Mouse (Mus musculus): ENCODE measurements around the gene Anxa6.

Gene Anxa6

GRCm38 (mm10) chr11:55031211-55031990 lies 1.8 kb downstream of the Anxa6 start:
- peak; percentile 37 for DNase-seq (ENCODE audit: low read depth, low spot score)

DNA sequence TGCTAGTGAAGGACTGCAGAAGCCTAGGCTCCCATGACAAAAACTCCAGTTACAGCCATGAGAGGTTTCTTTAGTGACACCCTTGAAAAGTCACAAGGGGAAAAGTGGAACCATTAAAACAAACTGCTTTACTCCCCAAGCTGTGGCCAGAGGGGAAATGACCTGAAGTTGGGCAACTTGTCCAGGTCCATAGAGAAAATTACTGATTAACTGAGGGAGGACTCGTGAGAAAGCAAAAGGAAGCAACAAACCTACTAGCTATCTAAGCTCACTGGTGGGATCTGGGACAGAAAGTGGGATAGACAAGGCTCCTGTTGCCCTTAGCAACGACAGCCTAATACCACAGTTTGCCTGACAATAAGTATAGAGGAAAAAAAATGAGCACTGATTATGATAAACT lies 4.7 kb downstream of the Anxa6 start:
- DNase-seq (ENCODE audit: low read depth, low spot score), result no peak

- peak; percentile 56 for DNase-seq (ENCODE audit: low read depth, low spot score)
These were observed 5.9 kb downstream of the Anxa6 start for GRCm38 (mm10) chr11:55027204-55027855.

GRCm38 (mm10) chr11:55025896-55026295 lies 7.3 kb downstream of the Anxa6 start:
- no peak for DNase-seq (ENCODE audit: low read depth, low spot score)

DNA sequence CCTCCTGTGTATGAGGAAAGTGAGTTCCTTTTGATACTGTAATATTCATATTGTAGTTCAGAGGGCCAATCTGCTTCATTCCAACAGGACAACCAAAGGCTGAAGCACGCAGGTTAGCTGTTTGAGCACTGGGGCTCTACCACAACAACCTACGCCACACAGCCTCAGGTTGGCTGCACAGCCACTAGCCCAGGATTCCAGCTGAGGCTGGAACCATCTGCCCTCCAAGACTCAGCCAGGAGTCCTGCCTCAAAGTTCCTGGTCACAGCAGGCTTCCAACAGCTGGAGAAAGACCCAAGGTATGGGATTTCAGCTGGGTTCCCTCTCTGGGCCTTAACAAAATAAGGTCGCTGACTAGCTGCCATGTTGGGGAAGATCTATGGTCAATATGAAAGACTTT lies 9.7 kb downstream of the Anxa6 start:
- no peak for DNase-seq (ENCODE audit: low read depth, low spot score)

DNA sequence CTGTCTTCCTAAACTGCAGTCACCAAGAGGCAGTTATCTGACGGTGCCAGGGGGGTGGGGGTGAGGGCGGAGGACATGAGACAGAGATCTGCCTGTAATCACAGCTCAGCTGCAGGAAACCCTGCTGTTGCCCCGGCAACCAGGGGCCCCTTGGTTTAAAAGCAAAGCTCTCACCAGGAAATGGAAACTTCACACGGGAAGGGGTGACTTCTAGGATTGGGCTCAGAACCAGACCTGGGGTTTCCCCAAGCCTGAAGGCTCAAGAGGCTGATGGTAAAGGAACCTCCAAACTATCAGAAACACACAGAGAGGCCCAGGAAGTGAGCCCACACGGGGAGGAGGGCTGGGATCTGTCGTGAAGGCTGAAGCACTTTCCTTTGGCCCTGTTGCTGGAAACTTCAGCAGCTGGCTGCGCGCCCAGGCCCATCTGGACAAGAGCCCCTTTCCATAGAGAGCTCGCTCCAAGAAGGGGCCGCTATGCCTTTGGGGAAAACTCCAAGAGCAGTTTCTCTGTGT lies 10.1 kb downstream of the Anxa6 start:
- peak; percentile 81 for DNase-seq (ENCODE audit: low read depth, low spot score)

GRCm38 (mm10) chr11:55022508-55022907 lies 10.7 kb downstream of the Anxa6 start:
- no peak for DNase-seq (ENCODE audit: low read depth, low spot score)

DNA sequence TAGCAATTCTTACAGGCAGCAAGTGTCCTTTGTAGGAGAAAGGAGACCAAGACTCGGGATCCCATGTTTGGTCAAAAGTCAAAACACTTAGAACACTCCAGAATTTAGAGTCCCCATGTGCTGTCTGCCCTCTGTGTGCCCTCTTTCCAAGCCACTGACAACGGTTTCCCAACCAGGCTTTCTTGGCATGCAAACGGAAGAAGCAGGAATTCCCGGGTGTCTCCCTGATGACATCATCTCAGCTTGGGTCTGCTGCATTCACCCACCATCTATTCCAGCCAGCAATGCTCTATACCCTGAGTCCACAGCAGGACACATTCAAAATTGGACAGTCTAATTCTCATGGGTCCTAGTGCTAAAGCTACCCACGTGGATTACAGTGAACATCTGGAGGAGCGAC lies 11.4 kb downstream of the Anxa6 start:
- no peak for DNase-seq (ENCODE audit: low read depth, low spot score)

DNA sequence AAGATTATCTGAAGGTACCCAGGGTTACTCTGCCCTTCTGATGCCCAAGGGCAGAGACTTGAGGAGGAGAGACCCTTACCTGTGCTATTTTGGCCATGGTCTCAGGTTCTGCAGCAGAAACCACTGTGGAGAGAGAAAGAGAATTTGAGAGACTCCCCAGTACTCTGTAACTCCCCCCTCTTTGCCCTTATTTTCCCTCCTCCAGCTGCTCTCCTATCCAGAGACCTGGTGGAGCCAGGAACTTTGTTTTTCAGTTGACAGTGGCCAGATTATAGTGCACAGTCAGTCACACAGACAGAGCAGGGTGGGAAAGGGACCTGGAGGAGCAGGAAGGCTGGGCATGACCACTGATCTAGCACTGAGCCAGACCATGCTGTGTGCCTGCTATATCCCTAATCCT lies 11.8 kb downstream of the Anxa6 start:
- DNase-seq (ENCODE audit: low read depth, low spot score), result no peak

- DNase-seq (ENCODE audit: low read depth, low spot score), result no peak
These were observed 13.5 kb downstream of the Anxa6 start for GRCm38 (mm10) chr11:55019711-55020110.

DNA sequence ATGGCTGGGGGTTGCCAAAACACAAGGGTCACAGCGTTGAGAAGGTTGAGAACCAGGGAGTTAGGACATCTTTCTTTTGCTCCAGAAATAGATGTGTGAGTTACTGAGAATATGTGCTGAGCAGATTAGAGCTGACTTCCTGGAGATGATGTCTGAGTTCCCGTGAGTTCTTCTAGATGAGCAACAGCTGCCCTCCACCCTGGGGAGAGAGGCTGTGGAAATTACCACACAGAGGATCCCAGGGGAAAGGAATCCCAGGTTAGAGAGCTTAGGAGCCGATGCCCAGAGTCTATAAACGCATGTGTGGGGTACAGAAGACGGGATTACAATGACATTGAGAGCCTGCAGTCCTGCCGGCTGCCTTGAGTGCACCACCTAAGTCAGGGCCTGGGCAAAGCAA lies 15.2 kb downstream of the Anxa6 start:
- DNase-seq (ENCODE audit: low read depth, low spot score), result no peak

DNA sequence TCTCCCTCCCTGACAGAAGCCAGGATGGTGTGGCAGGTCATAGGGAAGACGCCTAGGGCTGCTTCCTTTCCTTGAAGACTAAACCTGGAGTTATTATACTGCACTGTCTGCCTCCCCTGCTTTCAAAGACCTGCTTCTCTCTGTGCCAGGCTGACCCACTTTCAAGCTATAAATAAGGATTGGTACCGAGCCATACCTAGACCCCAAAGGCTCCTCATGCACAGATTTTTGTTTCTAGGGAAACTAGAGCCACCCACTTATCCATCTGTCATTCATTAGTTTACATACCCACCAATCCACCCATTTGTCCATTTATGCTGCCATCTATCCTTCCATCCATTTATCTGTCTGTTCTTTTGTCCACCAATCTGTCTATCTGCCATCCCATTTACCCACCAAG lies 16.0 kb downstream of the Anxa6 start:
- DNase-seq (ENCODE audit: low read depth, low spot score), result no peak

GRCm38 (mm10) chr11:55016758-55017157 lies 16.5 kb downstream of the Anxa6 start:
- peak; percentile 84 for DNase-seq (ENCODE audit: low read depth, low spot score)

GRCm38 (mm10) chr11:55015831-55016241 lies 17.4 kb downstream of the Anxa6 start:
- DNase-seq (ENCODE audit: low read depth, low spot score), result no peak

GRCm38 (mm10) chr11:55015264-55015663 lies 18.0 kb downstream of the Anxa6 start:
- no peak for DNase-seq (ENCODE audit: low read depth, low spot score)

- no peak for DNase-seq (ENCODE audit: low read depth, low spot score)
These were observed 19.4 kb downstream of the Anxa6 start for GRCm38 (mm10) chr11:55013802-55014201.

DNA sequence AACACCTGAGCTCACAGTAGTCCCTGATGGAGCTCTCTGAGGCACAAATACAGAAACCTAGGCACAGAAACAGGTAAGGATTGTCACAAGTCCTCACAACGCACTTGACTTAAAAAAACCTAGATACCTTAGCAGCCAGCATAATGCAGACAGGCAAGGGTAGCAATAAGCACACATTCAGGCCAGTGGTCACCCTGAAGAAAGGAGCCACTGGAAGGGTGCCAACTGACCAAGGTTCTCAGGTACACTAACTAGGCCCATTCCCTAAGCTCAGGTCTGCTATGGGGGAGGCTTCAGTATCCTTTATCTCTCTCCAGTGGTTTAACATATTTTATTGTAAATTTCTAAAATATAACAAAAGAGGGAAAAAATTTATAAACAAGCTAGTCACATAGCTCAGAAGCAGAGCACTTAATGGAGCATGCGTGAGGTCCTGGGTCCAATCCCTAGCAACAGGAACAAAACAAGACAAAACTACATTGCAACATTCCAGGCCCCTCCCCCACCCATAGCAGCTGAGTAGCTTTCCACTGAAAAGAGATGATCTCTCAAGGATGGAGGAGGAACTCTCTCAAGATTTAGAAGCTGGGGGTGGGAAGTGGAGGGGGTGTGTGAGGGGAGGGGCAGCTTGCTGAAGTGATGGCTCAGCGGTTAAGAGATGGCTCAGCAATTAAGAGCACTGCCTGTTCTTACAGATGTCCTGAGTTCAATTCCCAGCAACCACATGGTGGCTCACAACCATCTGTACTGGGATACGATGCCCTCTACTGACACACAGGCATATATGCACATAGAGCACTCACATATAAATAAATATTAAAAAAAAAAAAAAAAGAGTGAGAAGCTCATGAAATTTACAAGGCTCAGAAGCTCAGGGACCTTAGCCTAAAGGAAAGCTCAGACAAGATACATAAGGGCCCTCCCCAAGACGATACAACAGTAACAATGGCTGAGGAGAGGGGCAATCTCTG lies 20.4 kb downstream of the Anxa6 start:
- DNase-seq (ENCODE audit: low read depth, low spot score), result no peak

DNA sequence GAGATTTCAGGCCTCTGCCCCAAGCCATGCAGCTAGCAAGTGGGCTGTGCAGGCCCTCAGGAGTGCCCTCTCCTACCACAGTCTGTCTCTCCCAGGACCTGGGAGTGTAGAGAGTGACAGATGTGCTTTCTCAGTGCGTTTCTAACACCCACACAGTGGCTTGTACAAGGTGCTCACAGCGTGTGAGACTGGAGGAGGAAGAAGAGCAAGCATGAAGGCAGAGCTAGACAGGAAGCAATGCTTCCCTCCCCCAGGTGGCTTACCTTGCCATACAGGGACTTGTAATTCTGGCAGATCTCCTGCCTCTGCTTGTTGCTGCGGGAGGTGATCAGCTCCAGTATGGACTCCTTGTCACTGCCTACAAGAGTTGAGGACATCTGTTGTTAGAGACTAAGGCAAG lies 21.8 kb downstream of the Anxa6 start:
- DNase-seq (ENCODE audit: low read depth, low spot score), result no peak

GRCm38 (mm10) chr11:55008230-55008629 lies 25.0 kb downstream of the Anxa6 start:
- no peak for DNase-seq (ENCODE audit: low read depth, low spot score)

DNA sequence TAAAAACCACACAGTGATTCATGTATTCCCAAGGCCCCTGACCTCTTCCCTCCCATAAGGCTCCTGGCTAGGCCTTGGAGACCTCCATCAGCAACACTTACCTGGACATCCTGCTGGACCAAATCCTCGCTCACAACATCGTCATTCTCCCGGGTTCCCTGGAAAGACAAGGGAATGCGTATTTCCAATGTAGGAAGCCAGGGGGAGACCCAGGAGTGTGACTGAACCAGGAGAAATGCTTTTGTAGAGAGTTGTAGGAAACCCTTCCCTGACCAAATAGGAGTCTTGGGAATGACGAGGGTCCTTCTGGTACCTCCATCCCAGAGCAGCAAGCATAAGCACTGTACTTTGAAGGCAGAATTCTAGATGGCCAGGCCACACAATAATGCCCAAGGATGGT lies 27.6 kb downstream of the Anxa6 start:
- DNase-seq (ENCODE audit: low read depth, low spot score), result no peak

- DNase-seq (ENCODE audit: low read depth, low spot score), result no peak
These were observed 28.2 kb downstream of the Anxa6 start for GRCm38 (mm10) chr11:55004970-55005502.

DNA sequence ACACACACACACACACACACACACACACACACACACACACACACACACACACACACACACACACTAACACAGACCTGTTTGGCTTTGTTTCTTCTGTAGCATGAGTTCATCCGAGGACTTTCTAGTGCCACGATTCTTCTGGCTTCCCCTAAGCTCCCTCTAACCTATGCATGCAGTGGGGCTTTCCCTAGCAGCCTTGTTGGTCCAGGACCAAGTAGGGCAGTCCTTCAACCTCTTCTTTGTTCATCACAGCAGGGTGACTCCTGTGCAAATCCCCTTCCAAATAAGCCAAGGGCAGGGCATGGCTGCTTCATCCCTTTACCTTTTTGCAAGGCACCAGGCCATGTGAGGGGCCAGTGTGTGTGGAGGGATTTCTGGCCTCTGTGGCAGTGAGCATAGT lies 34.5 kb downstream of the Anxa6 start:
- no peak for DNase-seq (ENCODE audit: low read depth, low spot score)
